Mouse (Mus musculus): ENCODE results near the gene Ranbp9. TPM values are rescaled to one million over a fixed set of nuclear protein-coding genes. Genes with fewer than 3 reads are reported as not detected.

The Ranbp9 gene
- total RNA-seq, 2 experiments from 2014 or later, result 47.0 to 50.2 TPM

DNA sequence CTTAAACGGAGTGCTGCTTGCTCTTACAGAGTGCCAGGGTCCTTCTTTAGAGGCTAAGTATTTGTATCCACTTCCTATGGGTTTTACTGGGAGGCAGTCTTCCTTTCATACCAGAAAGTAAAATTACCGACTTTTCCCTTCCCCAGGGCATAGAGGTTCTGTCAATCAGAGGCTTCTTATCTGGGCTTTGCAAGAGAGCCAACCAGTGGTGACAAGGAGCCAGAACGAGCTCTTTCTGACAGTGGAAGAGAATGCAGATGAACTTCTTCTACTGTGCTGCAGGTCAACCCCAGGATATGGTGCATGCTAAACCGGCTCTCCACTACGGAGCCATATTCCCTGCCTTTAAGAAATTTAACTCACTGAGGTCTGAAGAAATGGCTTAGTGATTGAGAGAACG, 120.5 kb downstream of the Ranbp9 start:
- DNase-seq, result no peak

DNA sequence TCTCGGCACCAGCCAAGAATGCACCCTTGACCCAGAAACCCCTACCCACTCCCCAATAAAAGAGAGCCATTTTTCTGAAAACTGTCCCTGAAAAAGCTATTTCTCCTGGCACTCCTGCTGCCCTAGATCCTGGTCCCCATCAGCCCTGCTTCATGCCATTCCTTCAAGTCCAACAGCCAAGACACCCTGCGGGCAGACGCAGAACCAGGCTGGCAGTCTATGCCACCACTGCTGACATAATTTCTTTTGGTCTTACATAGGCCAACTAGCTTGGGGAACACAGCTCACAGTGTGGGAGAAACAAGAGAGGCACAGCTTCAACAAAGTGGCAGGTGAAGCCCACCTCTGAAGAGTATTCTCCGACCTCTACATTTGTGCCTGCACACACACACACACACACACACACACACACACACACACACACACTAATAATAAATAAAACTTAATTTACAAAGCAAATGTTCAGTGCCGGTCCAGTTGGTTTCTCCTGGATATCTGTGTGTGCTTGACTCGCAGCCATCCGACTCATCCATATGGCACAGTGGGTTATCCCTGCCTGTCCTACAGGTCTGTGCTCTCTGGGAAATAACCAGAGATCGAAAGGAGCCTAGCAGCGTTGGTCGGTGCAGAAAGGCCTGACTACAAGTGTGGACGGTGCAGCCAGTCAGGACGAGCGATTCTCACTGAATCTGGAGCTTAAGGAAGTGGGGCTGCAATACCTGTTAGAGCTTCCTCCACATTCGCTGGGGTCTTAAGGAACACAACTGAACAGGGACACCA, 124.5 kb downstream of the Ranbp9 start:
- no peak for DNase-seq

DNA sequence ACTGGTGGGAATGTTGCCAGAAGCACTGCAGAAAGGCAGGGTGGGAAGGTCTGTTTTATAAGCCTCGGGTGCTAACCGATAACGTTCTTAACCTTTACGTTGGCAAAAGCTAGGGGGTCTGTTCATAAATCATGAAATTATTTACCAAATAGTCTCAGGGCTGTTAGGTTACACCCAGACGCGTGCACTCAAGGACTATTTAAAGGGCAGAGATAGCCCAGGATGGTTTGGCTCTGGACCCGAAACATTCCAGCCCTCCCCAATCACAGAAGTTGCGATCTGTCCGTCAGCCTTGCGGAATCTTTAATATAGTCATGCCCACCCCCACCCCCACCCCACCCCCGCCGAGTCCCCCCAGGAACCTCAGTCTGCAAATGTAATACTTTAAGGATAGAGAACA, 126.7 kb downstream of the Ranbp9 start:
- no peak for DNase-seq

DNA sequence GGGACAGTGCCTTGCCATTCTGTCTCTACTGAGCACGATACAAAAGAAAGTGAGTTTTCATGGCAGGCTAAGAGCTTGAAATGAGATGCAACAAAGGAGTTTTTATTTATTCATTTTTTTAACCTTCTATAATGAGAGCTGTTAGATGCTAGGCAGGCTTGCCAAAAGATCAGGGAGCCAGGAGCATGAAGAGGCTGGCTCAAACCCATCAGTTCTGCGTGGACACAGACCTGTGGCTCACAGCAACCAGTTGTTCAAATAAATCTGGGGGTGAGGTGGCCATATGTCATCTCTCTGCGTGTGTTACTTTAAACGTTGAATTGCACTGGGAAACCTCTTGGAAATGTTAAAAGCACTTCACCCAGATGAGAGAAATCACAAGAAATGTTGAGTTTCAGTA, 127.7 kb downstream of the Ranbp9 start:
- no peak for DNase-seq

Other genes starting within 250 kb of the Ranbp9 start
- gene Gfod1, start 177.1 kb downstream of the Ranbp9 start, total RNA-seq (2021), result 10 to 100 TPM; 20.6 to 24.8 TPM
- gene Sirt5, start 115.8 kb downstream of the Ranbp9 start, total RNA-seq (2021), result 10 to 100 TPM; 35.9 to 36.0 TPM
- gene Nol7, start 82.9 kb downstream of the Ranbp9 start, total RNA-seq (2021), result 100 to 1,000 TPM; 123 to 126 TPM
- gene Mcur1, start 78.9 kb upstream of the Ranbp9 start, total RNA-seq (2021), result 10 to 100 TPM; 34.6 to 36.9 TPM
- gene Rnf182, start 134.4 kb upstream of the Ranbp9 start, total RNA-seq (2021), result under 1 TPM; 0.36 to 0.50 TPM

All from heart, postnatal 4 days (tissue).